Mouse (Mus musculus) kidney, adult 18-20 months (tissue): ENCODE results near the gene Rpusd2.
"Not testable (repeated sequence)": the region's sequence is repeated elsewhere in the genome, so short reads cannot be mapped to it uniquely, and the experiment has no call there.

Experiments used
- DNase-seq: peaks from one replicate; pipeline ENCODE4 v3.0.0; 2021

The Rpusd2 gene

GRCm38 (mm10) chr2:119034656-119035396 is at the start of gene Rpusd2:
TSS of gene Rpusd2 (plus strand) at chr2:119034790.
- peak; percentile 93 for DNase-seq

- DNase-seq = no peak
Measured at GRCm38 (mm10) chr2:118995490-118995889, 39.1 kb upstream of the Rpusd2 start.

- DNase-seq = no peak
Measured at GRCm38 (mm10) chr2:118995919-118996797, 38.4 kb upstream of the Rpusd2 start.

- no peak for DNase-seq
Measured at GRCm38 (mm10) chr2:118996798-118997105, 37.8 kb upstream of the Rpusd2 start.

GRCm38 (mm10) chr2:118998115-118998866 is 36.3 kb upstream of the Rpusd2 start:
- DNase-seq = no peak

GRCm38 (mm10) chr2:118999025-118999639 is 35.5 kb upstream of the Rpusd2 start:
- no peak for DNase-seq

GRCm38 (mm10) chr2:119006886-119007285 is 27.7 kb upstream of the Rpusd2 start:
- no peak for DNase-seq

- DNase-seq = no peak
Measured at GRCm38 (mm10) chr2:119009376-119009775, 25.2 kb upstream of the Rpusd2 start.

- no peak for DNase-seq
Measured at GRCm38 (mm10) chr2:119014989-119015388, 19.6 kb upstream of the Rpusd2 start.

GRCm38 (mm10) chr2:119015604-119016180 is 18.9 kb upstream of the Rpusd2 start:
- DNase-seq = peak; percentile 26

- not testable (repeated sequence) for DNase-seq
Measured at GRCm38 (mm10) chr2:119016312-119016711, 18.3 kb upstream of the Rpusd2 start.

- DNase-seq = no peak
Measured at GRCm38 (mm10) chr2:119017647-119018046, 16.9 kb upstream of the Rpusd2 start.

- no peak for DNase-seq
Measured at GRCm38 (mm10) chr2:119018391-119019122, 16.0 kb upstream of the Rpusd2 start.

GRCm38 (mm10) chr2:119019131-119019530 is 15.5 kb upstream of the Rpusd2 start:
- DNase-seq = no peak

GRCm38 (mm10) chr2:119019538-119019937 is 15.1 kb upstream of the Rpusd2 start:
- DNase-seq = no peak

- DNase-seq = no peak
Measured at GRCm38 (mm10) chr2:119023154-119023660, 11.4 kb upstream of the Rpusd2 start.

GRCm38 (mm10) chr2:119024536-119025238 is 9.9 kb upstream of the Rpusd2 start:
- DNase-seq = no peak

GRCm38 (mm10) chr2:119025239-119025616 is 9.4 kb upstream of the Rpusd2 start:
- DNase-seq = no peak

GRCm38 (mm10) chr2:119026951-119027350 is 7.6 kb upstream of the Rpusd2 start:
- DNase-seq = no peak

GRCm38 (mm10) chr2:119028941-119029551 is 5.5 kb upstream of the Rpusd2 start, which contains the start of gene Ccdc32:
TSS of gene Ccdc32 (minus strand) at chr2:119029393.
- peak; percentile 99 for DNase-seq
